In the genomic region with DNA sequence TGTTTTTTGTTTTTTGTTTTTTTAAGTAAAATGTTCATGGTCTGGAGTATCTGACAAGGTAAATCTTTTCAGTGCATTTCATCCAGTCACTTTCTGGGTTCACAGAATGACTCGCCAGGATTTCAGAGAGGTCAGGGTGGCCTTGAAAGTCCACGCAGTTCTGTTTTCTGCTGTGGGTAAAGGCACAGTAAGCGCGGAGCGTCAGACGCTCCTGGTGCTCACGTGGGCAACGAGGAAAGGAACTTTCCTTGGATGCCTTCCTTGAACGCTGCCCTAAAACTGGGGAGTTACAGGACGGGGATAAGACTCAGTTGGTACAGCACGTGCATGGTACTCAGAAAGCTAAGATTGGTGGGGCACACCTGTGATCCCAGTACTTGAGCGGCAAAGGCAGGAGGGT, we compare ENCODE assay signal across 7 mouse cellular contexts.
"Had no signal": no experiment of that assay in that cellular context is flagged by ENCODE, and none has a peak within 500 bp of the region (broad histone marks: within the 10 kb centered on the region; RNA-seq: fewer than 3 reads in every experiment).

No protein-coding gene starts in this region.

- DNase-seq: lung, adult 18-20 months; lung, embryonic 14.5 days; lung, postnatal 10 days; right cerebral cortex, postnatal 14 days; thymus, adult 2 months; thymus, postnatal 25 days; thymus, postnatal 4 days had no signal
